Mouse (Mus musculus): ENCODE results near the gene Stip1.

The Stip1 gene

GRCm38 (mm10) chr19:6985300-6985699 lies 54.5 kb downstream of the Stip1 start:
- DNase-seq (ENCODE audit: low read depth): no peak

- no peak for DNase-seq (ENCODE audit: low read depth)
Observed at GRCm38 (mm10) chr19:6983621-6984020, 56.1 kb downstream of the Stip1 start.

- DNase-seq (ENCODE audit: low read depth): no peak
Observed at GRCm38 (mm10) chr19:6981465-6981864, 58.3 kb downstream of the Stip1 start.

GRCm38 (mm10) chr19:6980381-6981093 lies 59.2 kb downstream of the Stip1 start, which contains the start of gene Fkbp2:
Gene Fkbp2 (minus strand): TSS chr19:6980501.
- peak; percentile 97 for DNase-seq (ENCODE audit: low read depth)

GRCm38 (mm10) chr19:6979486-6980380 lies 60.0 kb downstream of the Stip1 start:
- DNase-seq (ENCODE audit: low read depth): peak; percentile 99

- DNase-seq (ENCODE audit: low read depth): peak; percentile 80
Observed at GRCm38 (mm10) chr19:6979001-6979479, 60.7 kb downstream of the Stip1 start.

- DNase-seq (ENCODE audit: low read depth): no peak
Observed at GRCm38 (mm10) chr19:6978639-6978974, 61.2 kb downstream of the Stip1 start.

- no peak for DNase-seq (ENCODE audit: low read depth)
Observed at GRCm38 (mm10) chr19:6977759-6978638, 61.8 kb downstream of the Stip1 start.

- no peak for DNase-seq (ENCODE audit: low read depth)
Observed at GRCm38 (mm10) chr19:6975537-6976521, 63.9 kb downstream of the Stip1 start, which contains the start of gene Plcb3. Gene Plcb3 (minus strand): TSS chr19:6976470.

- peak; percentile 91 for DNase-seq (ENCODE audit: low read depth)
Observed at GRCm38 (mm10) chr19:6974211-6975205, 65.3 kb downstream of the Stip1 start, which contains the start of gene Ppp1r14b. Gene Ppp1r14b (plus strand): TSS chr19:6974968.

GRCm38 (mm10) chr19:6973581-6974190 lies 66.1 kb downstream of the Stip1 start:
- DNase-seq (ENCODE audit: low read depth): no peak

- DNase-seq (ENCODE audit: low read depth): no peak
Observed at GRCm38 (mm10) chr19:6972247-6972917, 67.4 kb downstream of the Stip1 start.

- no peak for DNase-seq (ENCODE audit: low read depth)
Observed at GRCm38 (mm10) chr19:6971644-6972043, 68.1 kb downstream of the Stip1 start.

Measured in c-Kit-positive CD71-positive TER-119-negative erythroid progenitor cells, embryonic 14.5 days (primary cell).